Mouse (Mus musculus): ENCODE data around the gene Gm10220. TPM values are rescaled to one million over a fixed set of nuclear protein-coding genes. Genes with fewer than 3 reads are reported as not detected.

The Gm10220 gene
- total RNA-seq (2023): not detected

DNA sequence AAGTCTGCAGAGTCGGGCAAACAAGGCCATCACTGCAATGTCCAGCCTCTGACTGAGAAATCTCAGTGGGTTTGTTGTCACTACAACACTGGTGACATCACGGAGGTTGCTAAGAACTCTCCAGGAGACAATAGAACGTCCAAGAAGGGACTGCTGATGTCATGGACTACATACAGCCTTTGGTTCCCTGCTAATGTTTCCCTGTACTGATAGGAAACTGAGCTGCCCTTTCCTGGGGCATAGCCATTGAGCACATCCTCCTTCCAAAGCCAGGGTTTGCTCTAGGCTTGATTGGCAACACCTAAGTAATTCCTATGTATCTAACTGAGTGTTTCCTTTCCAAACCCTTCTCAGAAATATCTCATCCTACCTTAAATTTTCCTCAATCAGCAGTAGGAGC, at the start of gene Gm10220:
TSS of gene Gm10220 (minus strand) at position 101 of the 400 bp plus-strand sequence.

DNA sequence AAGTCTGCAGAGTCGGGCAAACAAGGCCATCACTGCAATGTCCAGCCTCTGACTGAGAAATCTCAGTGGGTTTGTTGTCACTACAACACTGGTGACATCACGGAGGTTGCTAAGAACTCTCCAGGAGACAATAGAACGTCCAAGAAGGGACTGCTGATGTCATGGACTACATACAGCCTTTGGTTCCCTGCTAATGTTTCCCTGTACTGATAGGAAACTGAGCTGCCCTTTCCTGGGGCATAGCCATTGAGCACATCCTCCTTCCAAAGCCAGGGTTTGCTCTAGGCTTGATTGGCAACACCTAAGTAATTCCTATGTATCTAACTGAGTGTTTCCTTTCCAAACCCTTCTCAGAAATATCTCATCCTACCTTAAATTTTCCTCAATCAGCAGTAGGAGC, 16.0 kb downstream of the Gm10220 start, which contains the start of gene 5031410I06Rik:
TSS of gene 5031410I06Rik (minus strand) at position 101 of the 400 bp plus-strand sequence.

DNA sequence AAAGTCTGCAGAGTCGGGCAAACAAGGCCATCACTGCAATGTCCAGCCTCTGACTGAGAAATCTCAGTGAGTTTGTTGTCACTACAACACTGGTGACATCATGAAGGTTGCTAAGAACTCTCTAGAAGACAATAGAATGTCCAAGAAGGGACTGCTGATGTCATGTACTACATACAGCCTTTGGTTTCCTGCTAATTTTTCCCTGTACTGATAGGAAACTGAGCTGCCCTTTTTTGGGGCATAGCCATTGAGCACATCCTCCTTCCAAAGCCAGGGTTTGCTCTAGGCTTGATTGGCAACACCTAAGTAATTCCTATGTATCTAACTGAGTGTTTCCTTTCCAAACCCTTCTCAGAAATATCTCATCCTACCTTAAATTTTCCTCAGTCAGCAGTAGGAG, 32.0 kb downstream of the Gm10220 start, which contains the start of gene Gm10471:
TSS of gene Gm10471 (minus strand) at position 101 of the 400 bp plus-strand sequence.

Other genes starting within 250 kb of the Gm10220 start
- gene Gm21663, start 179.0 kb downstream of the Gm10220 start, total RNA-seq (2023): not detected
- gene Gm21671, start 167.0 kb downstream of the Gm10220 start, total RNA-seq (2023): not detected
- gene Gm21680, start 148.8 kb downstream of the Gm10220 start, total RNA-seq (2023): not detected
- not detected for gene Gm21698, start 132.8 kb downstream of the Gm10220 start, total RNA-seq (2023)
- not detected for gene Gm1979, start 116.6 kb downstream of the Gm10220 start, total RNA-seq (2023)
- not detected for gene Gm5862, start 98.5 kb downstream of the Gm10220 start, total RNA-seq (2023)
- gene Speer4a, start 81.9 kb downstream of the Gm10220 start, total RNA-seq (2023): not detected
- gene Gm7347, start 62.8 kb downstream of the Gm10220 start, total RNA-seq (2023): not detected
- gene Gm10471, start 32.1 kb downstream of the Gm10220 start, total RNA-seq (2023): not detected
- not detected for gene 5031410I06Rik, start 16.1 kb downstream of the Gm10220 start, total RNA-seq (2023)
- gene Gm7361, start 136.3 kb upstream of the Gm10220 start, total RNA-seq (2023): not detected